Mouse (Mus musculus): ENCODE data around the gene Adam15. TPM values are rescaled to one million over a fixed set of nuclear protein-coding genes. Genes with fewer than 3 reads are reported as not detected.

The Adam15 gene
- polyA plus RNA-seq, 1 experiment from 2014 or later: 23.3 TPM

DNA sequence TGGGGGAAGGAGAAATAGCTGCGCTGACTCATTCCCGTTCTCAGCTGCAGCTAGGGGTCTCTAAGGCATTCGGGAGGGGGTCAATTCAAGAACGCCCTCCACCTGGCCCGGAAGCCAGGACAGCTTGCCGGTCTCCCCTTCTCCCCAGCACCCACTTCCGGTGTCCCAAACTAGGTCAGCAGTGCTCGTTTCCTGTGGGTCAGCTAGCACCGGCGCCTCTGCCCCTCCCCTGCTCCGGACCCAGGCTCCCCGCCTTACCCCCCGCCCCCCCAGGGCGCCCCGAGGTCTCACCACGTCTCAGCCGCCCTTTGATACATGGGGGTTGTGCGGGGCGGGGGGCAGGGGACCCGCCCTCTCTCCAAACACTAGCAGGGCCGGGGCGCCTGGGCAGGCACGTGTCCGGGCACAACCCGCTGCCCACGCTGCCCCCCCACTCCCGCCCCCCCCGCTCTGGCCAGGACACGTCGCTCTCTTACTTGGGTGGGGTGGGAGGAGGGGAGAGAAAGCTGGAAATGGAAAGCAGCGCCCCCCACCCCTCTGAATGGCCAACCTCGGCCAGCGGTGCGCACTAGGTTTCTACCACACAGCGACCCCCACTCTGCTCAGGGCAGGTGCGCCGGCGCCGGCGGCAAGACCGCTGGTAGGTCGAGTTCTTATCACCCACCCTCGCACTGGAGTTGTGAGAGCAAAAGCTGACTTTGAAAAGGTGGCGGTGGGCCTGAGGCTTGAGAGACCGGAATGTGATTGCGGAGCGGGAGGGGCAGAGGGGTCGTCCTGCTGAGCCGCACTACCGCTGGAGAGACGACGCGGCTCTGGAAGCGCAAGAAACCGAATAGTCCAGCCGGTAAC, 42.1 kb upstream of the Adam15 start:
- peak overlapping the region; percentile 70 for H3K4me3 ChIP-seq (ENCODE audit: low read depth, low read length)
- under 1% methylated on average over 51 of the region's 56 CpGs for WGBS (ENCODE audit: insufficient replicate concordance)
- H3K4me2 ChIP-seq: peak overlapping the region; percentile 100
- H3K27me3 ChIP-seq (ENCODE audit: control insufficient read depth, insufficient read depth, low read length): no peaks in the 10 kb centered on the region
- peak overlapping the region; percentile 86 for H3K9ac ChIP-seq (ENCODE audit: low read depth, low read length)
- 0 out of 2 replicates have a peak overlapping the region, but pooled peaks have one; percentile 29 for H3K27ac ChIP-seq (ENCODE audit: low read depth, low read length)
- no peaks in the 10 kb centered on the region for H3K36me3 ChIP-seq (ENCODE audit: control insufficient read depth, insufficient read depth, low read length)
- H3K4me1 ChIP-seq (ENCODE audit: control insufficient read depth, insufficient read depth, low read length): peaks cover 32% of the 10 kb centered on the region
- no peaks in the 10 kb centered on the region for H3K9me3 ChIP-seq (replicated peaks; ENCODE audit: control insufficient read depth, low read length)
- no peak for ATAC-seq (replicated peaks; ENCODE audit: insufficient number of reproducible peaks, low FRiP score, low TSS enrichment)

DNA sequence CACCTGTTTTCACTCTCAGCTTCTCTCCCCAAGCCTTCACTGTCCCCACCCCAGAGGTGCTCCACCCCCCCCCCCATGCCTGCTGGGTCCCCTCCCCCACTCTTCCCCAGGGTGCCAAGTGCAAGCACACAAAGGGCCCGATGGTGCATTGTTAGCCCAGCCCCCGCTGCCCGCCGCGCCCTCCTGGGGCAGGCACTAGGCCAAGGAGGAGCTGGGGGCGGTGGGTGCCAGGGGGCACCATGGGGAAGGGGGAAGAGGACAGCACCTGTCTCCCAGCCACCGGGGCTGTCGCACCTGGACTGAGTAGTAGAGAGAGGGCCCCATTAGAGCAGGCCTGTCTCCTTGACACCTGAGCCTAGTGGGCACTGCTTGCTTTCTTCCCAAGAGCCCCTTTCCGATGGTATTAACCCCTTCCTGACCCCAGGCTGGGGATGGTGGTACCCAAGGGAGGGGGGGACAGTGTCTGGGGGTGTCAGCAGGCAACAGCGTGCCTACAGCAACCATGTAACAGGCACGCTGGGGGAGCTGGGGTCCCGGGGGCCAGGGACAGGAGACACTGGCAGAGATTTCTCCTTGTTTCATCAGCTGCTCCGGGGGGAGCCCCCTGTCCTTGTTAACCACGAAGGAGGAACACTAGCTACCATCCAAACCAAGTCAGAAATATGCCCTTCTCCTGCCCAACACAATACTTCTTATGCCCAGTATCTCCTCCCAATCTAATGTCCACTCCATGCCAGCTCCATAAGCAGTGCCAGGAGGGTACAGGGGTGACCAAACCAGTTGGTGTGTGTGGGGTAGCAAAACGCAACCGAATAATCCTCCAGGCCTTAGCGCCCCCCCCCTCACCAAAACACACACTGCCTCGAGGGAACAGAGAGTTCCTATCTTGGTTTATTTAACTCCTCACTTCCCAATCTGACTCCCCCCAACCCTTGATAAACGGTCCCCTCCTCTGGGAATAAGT, 41.2 kb upstream of the Adam15 start:
- no peak for ATAC-seq (replicated peaks; ENCODE audit: insufficient number of reproducible peaks, low FRiP score, low TSS enrichment)
- Histone ChIP-seq H3K4me3 (ENCODE audit: low read depth, low read length) (peak overlapping the region; percentile 70), H3K9me3 (replicated peaks; ENCODE audit: control insufficient read depth, low read length) (no peaks in the 10 kb centered on the region), H3K4me2 (peak overlapping the region; percentile 100), H3K36me3 (ENCODE audit: control insufficient read depth, insufficient read depth, low read length) (no peaks in the 10 kb centered on the region), H3K27me3 (ENCODE audit: control insufficient read depth, insufficient read depth, low read length) (no peaks in the 10 kb centered on the region), H3K27ac (ENCODE audit: low read depth, low read length) (peak overlapping the region; percentile 35; the same call in 1 of the 2 replicates), H3K9ac (ENCODE audit: low read depth, low read length) (peak overlapping the region; percentile 86), H3K4me1 (ENCODE audit: control insufficient read depth, insufficient read depth, low read length) (peaks cover 29% of the 10 kb centered on the region)
- 17% methylated on average over 19 of the region's 19 CpGs for WGBS (ENCODE audit: insufficient replicate concordance)

DNA sequence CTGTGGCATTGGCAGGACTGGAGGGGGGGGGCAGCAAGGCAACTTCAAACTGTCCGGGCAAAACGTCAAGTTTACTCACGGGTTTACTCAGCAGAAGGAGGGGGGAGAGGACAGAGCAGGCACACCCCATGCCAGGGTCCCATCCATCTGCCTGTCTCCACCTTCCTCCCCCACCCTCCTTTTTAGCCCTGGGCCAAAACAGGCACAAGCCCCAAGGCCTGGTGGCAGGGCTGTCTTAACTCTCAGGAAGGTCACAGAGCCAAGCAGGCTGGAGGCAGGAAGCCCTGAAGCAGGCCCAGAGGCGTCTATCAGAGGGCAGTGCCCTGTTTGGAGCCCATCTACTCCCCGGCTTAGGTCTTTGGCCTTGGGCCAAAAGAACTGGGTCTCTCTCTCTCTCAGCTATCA, 40.3 kb upstream of the Adam15 start:
- no peaks in the 10 kb centered on the region for H3K27me3 ChIP-seq (ENCODE audit: control insufficient read depth, insufficient read depth, low read length)
- peak overlapping the region; percentile 8; the same call in 1 of the 2 replicates for H3K4me2 ChIP-seq
- ATAC-seq (replicated peaks; ENCODE audit: insufficient number of reproducible peaks, low FRiP score, low TSS enrichment): no peak
- H3K4me3 ChIP-seq (ENCODE audit: low read depth, low read length): no peak overlapping the region
- WGBS (ENCODE audit: insufficient replicate concordance): 47% methylated on average over 5 of the region's 5 CpGs
- no peaks in the 10 kb centered on the region for H3K9me3 ChIP-seq (replicated peaks; ENCODE audit: control insufficient read depth, low read length)
- no peak overlapping the region; the same call in 1 of the 2 replicates for H3K27ac ChIP-seq (ENCODE audit: low read depth, low read length)
- H3K9ac ChIP-seq (ENCODE audit: low read depth, low read length): no peak overlapping the region
- H3K4me1 ChIP-seq (ENCODE audit: control insufficient read depth, insufficient read depth, low read length): peaks cover 22% of the 10 kb centered on the region
- no peaks in the 10 kb centered on the region for H3K36me3 ChIP-seq (ENCODE audit: control insufficient read depth, insufficient read depth, low read length)

DNA sequence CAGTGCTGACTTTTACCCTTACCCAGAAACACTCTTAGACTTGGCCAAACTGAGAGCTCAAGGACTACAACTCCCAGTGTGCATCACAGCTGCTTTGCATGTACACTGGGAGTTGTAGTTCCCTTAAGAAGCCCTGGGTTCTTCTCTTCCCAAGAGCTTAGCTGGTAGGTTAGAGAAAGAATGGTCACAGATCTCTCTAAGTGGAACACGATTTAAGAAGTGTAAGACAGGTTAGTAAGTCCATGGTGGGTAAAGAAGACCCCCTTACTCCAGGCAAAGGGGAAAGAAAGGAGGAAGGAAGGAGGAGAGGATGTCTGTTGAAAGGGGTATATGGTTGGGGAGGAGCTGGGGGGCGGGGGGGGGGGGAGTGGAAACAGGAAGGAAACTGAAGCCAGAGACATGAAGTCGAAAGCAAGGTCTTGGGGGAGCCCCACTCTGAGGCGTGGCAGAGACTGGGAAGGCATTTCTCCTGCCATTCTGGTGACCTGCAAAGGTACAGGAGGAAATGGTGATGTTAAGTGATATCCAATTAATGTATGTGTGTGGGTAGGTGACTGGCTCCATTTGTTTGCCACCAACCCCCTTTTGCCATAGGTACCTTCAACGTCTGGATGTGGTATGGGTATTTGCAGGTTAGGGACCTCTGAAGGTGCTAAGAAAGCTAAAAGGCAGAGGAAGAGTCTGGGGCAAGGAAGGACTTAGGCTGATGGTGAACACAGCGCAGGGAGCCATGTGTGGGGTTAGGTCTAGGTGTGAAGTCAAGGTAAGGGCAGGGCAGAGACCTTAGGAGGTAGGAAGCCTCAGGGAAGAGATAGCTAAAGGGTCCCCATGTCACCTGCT, 39.3 kb upstream of the Adam15 start:
- no peaks in the 10 kb centered on the region for H3K9me3 ChIP-seq (replicated peaks; ENCODE audit: control insufficient read depth, low read length)
- H3K4me1 ChIP-seq (ENCODE audit: control insufficient read depth, insufficient read depth, low read length): peaks cover 26% of the 10 kb centered on the region
- H3K4me3 ChIP-seq (ENCODE audit: low read depth, low read length): no peak overlapping the region
- no peaks in the 10 kb centered on the region for H3K36me3 ChIP-seq (ENCODE audit: control insufficient read depth, insufficient read depth, low read length)
- H3K27ac ChIP-seq (ENCODE audit: low read depth, low read length): no peak overlapping the region
- ATAC-seq (replicated peaks; ENCODE audit: insufficient number of reproducible peaks, low FRiP score, low TSS enrichment): no peak
- no peaks in the 10 kb centered on the region for H3K27me3 ChIP-seq (ENCODE audit: control insufficient read depth, insufficient read depth, low read length)
- no peak overlapping the region for H3K9ac ChIP-seq (ENCODE audit: low read depth, low read length)
- H3K4me2 ChIP-seq: no peak overlapping the region
- WGBS (ENCODE audit: insufficient replicate concordance): 59% methylated on average over 5 of the region's 6 CpGs

DNA sequence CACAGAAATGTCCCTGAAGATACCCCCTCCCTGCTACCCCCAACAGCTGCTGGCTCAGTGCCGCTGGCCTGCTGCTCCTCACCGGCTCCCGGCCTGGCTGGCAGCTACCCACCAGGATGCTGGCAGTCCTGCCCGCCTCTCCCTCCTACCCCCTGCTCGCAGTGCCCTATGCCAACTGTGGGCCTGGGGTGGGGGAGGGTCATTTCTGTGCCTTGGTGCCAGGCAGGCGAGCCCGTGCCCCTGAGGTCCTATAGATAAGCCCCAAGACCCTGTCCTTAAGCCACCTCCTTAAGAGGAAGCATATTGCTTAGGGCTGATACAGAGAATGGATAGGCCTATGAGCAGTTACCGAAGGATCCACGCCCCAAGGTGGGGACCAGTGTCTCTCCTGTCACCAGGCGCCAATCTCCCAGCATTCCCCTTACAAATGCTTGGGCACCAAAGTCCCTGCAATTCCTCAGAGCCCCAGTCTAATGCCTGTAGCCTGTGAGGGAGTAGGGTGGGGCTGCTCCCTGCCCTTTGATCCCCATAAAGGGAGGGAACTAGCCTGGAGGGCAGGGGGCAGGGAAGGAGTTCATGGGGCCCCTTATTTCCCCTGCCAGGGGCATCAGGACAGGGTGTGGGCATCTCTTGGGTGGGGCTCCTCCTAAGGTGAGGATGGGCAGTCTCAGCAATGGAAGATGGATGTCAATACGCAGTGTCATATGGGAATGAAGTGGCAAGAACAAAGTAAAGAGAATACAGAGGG, 38.5 kb upstream of the Adam15 start:
- peaks cover 26% of the 10 kb centered on the region for H3K4me1 ChIP-seq (ENCODE audit: control insufficient read depth, insufficient read depth, low read length)

DNA sequence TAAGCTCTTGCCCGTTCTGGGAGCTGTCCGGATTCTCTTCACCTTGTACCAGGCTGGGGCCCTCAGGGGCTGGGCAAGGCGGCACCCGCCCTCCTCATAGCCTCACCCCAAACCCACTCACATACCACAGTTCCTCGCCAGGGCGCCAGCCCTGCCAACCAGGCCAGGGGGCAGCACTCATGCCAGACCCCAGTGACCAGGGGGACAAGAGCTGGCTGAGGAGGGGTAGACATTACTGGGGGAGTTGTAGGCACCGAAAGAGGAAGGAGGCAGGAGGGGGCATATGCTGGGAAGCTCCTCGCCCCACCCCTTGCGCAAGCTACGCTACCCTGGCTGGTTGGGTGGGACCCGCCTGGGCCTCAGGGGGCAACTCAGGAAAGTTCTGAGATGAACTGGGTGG, 37.8 kb upstream of the Adam15 start:
- no peak overlapping the region for H3K4me2 ChIP-seq
- no peak overlapping the region for H3K9ac ChIP-seq (ENCODE audit: low read depth, low read length)
- no peaks in the 10 kb centered on the region for H3K27me3 ChIP-seq (ENCODE audit: control insufficient read depth, insufficient read depth, low read length)
- no peak overlapping the region for H3K27ac ChIP-seq (ENCODE audit: low read depth, low read length)
- H3K4me1 ChIP-seq (ENCODE audit: control insufficient read depth, insufficient read depth, low read length): peaks cover 26% of the 10 kb centered on the region
- H3K4me3 ChIP-seq (ENCODE audit: low read depth, low read length): no peak overlapping the region
- no peaks in the 10 kb centered on the region for H3K9me3 ChIP-seq (replicated peaks; ENCODE audit: control insufficient read depth, low read length)
- H3K36me3 ChIP-seq (ENCODE audit: control insufficient read depth, insufficient read depth, low read length): no peaks in the 10 kb centered on the region
- no peak for ATAC-seq (replicated peaks; ENCODE audit: insufficient number of reproducible peaks, low FRiP score, low TSS enrichment)
- WGBS (ENCODE audit: insufficient replicate concordance): 76% methylated on average over 11 of the region's 11 CpGs

More for the DNA sequence above, 38.5 kb upstream of the Adam15 start:
- H3K27me3 ChIP-seq (ENCODE audit: control insufficient read depth, insufficient read depth, low read length): no peaks in the 10 kb centered on the region
- H3K9me3 ChIP-seq (replicated peaks; ENCODE audit: control insufficient read depth, low read length): no peaks in the 10 kb centered on the region
- H3K36me3 ChIP-seq (ENCODE audit: control insufficient read depth, insufficient read depth, low read length): no peaks in the 10 kb centered on the region
- no peak overlapping the region for H3K4me2 ChIP-seq
- H3K9ac ChIP-seq (ENCODE audit: low read depth, low read length): no peak overlapping the region
- H3K4me3 ChIP-seq (ENCODE audit: low read depth, low read length): no peak overlapping the region
- no peak for ATAC-seq (replicated peaks; ENCODE audit: insufficient number of reproducible peaks, low FRiP score, low TSS enrichment)
- no peak overlapping the region for H3K27ac ChIP-seq (ENCODE audit: low read depth, low read length)
- 75% methylated on average over 11 of the region's 11 CpGs for WGBS (ENCODE audit: insufficient replicate concordance)

DNA sequence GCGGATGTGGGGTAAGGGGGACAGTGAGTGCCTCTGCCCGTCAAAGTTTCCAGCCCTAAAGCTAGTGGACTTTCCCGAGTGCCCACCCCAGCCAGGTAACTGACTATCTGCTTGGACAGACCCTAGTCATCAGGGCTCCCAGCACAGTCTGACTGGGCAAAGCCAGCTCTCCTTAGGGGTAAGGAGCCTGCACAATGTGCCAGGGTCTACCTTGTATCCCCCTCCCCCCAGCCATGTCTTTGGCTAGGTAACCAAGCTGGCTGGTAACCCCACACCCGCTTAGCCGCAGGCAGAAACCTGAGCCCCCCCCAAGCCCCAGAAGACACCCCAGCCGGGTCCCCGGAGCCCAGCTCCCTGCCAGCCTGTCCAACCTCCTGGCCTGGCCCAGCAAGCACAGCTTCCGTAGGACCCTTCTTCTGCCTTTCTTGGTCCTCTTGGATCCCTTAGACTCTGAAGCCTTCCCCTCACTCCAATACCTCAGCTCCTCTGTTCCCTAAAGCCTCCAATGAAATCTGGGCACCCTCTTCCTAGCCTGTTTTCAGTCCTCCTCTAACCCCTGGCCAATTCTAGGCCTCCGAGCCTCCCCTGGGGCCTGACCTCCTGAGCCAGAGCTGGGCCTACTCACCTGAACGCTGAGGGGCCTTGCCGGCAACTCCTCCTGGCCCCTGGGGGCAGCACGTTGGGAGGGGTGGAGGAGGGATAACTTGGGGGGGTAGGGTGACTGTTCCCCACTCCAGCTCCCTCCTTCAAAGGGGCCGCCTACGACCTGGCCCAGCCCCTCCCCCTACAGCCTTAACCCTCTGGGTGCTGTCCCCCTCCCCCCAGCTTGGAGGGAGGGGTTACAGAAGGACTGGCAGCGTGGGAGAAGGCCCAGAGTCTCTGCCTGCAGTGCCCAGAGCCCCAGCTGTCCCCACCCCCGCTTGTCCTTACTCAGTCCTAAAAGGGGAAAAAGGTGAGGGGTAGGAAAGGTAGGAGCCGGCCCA, 36.9 kb upstream of the Adam15 start:
- Histone ChIP-seq H3K36me3 (ENCODE audit: control insufficient read depth, insufficient read depth, low read length) (no peaks in the 10 kb centered on the region), H3K4me2 (no peak overlapping the region), H3K4me1 (ENCODE audit: control insufficient read depth, insufficient read depth, low read length) (peaks cover 23% of the 10 kb centered on the region), H3K9me3 (replicated peaks; ENCODE audit: control insufficient read depth, low read length) (no peaks in the 10 kb centered on the region), H3K4me3 (ENCODE audit: low read depth, low read length) (no peak overlapping the region), H3K27me3 (ENCODE audit: control insufficient read depth, insufficient read depth, low read length) (no peaks in the 10 kb centered on the region), H3K9ac (ENCODE audit: low read depth, low read length) (0 out of 2 replicates have a peak overlapping the region, but pooled peaks have one; percentile 10), H3K27ac (ENCODE audit: low read depth, low read length) (no peak overlapping the region)
- 48% methylated on average over 17 of the region's 17 CpGs for WGBS (ENCODE audit: insufficient replicate concordance)
- ATAC-seq (replicated peaks; ENCODE audit: insufficient number of reproducible peaks, low FRiP score, low TSS enrichment): no peak
